Mouse (Mus musculus): ENCODE measurements around the gene Gch1. TPM values are rescaled to one million over a fixed set of nuclear protein-coding genes. Genes with fewer than 3 reads are reported as not detected.

The Gch1 gene
- 91.8 to 103 TPM (median 95.0 TPM) in 4 replicates for total RNA-seq (2023)

DNA sequence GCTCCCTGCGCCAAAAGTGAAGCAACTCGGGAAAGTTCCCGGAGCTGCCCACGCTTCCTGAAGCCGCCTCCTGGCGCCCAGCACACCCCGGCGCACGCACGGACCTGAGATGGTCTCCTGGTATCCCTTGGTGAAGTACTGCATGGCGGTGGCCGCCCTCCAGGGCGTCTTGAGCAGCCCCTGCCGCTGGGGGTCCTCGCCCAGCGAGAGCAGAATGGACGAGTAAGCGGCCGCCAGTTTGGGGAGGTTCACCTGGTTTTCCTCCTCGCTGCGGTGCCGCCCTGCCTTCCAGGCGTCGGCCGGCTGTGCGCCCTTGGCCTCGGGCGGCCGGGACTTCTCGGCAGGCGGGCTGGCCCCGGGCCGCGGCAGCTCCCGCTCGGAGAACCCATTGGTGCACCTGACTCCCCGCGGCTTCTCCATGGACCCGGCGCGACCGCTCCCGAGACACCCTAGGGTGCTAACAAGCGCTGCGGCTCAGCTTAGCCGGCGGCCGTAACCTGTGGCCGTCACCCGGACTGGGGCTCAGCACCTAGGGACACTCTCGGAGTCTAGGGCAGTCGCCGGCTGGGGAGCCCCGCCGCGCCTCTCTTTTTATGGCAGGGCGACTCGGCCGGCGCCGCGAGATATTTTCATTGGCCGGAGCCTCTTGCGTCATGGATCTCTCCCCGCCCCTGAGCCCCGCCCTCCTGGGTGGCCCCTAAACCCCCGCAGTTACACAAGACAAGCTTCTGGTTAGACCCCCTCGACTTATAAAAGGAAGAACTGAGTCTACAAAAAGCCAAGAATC is at the start of gene Gch1:
Gch1 (minus strand) TSS at position 566 of the 787 bp plus-strand sequence.

Other genes with a start within 250 kb of the Gch1 start
- gene Wdhd1, start 87.4 kb upstream of the Gch1 start, total RNA-seq (2023): 23.6 to 25.8 TPM (median 24.6 TPM) in 4 replicates
- gene Socs4, start 87.5 kb upstream of the Gch1 start, total RNA-seq (2023): 26.1 to 34.2 TPM (median 31.2 TPM) in 4 replicates
- gene Mapk1ip1l, start 108.9 kb upstream of the Gch1 start, total RNA-seq (2023): 164 to 179 TPM (median 168 TPM) in 4 replicates
- gene Lgals3, start 178.3 kb upstream of the Gch1 start, total RNA-seq (2023): 4.4 to 10.4 TPM (median 6.0 TPM) in 4 replicates
- gene Dlgap5, start 229.0 kb upstream of the Gch1 start, total RNA-seq (2023): 2.9 to 10.2 TPM (median 8.7 TPM) in 4 replicates

Measured in B cell, adult 62 days (primary cell).